Mouse (Mus musculus): ENCODE measurements around the gene Prkca.

- no peak for TF ChIP-seq POLR2A (IDR thresholded peaks at IDR 0.05; ENCODE audit: control insufficient read depth in 1 of 2, insufficient read depth in 1 of 2, low read depth in 1 of 2, low read length in 2 of 2, poor library complexity in 1 of 2)
- no peak for TF ChIP-seq CHD1 (IDR thresholded peaks at IDR 0.05; ENCODE audit: low read depth, low read length)
- TF ChIP-seq CTCF (IDR thresholded peaks at IDR 0.05 in 2 of 3, conservative IDR thresholded peaks at IDR 0.05 in 1 of 3; ENCODE audit: control insufficient read depth in 1 of 3, insufficient read depth in 1 of 3, low read depth in 2 of 3, low read length in 3 of 3, poor library complexity in 1 of 3, severe bottlenecking in 1 of 3), result no peak
- no peak for TF ChIP-seq ZC3H11A (IDR thresholded peaks at IDR 0.05; ENCODE audit: low read depth, low read length)
- TF ChIP-seq NELFE (IDR thresholded peaks at IDR 0.05; ENCODE audit: low read depth, low read length), result no peak
- no peak for TF ChIP-seq USF2 (IDR thresholded peaks at IDR 0.05; ENCODE audit: borderline replicate concordance in 1 of 2, insufficient read depth in 1 of 2, low read depth in 1 of 2, low read length in 2 of 2)
- TF ChIP-seq JUND (IDR thresholded peaks at IDR 0.05; ENCODE audit: low read depth, low read length), result no peak
- TF ChIP-seq E2F4 (IDR thresholded peaks at IDR 0.05; ENCODE audit: borderline replicate concordance, low read depth, low read length), result no peak
- no peak for TF ChIP-seq MYB (IDR thresholded peaks at IDR 0.05; ENCODE audit: low read depth, low read length)
- TF ChIP-seq MAFK (IDR thresholded peaks at IDR 0.05; ENCODE audit: borderline replicate concordance, low read depth, low read length), result no peak
Observed at GRCm38 (mm10) chr11:107983883-107984282, 359.8 kb downstream of the Prkca start.

Measured in MEL (cell line).